Mouse (Mus musculus) hindbrain, postnatal 0 days (tissue): ENCODE measurements around the gene Il27ra. TPM values are rescaled to one million over a fixed set of nuclear protein-coding genes. Genes with fewer than 3 reads are reported as not detected.
A peak's percentile ranks its signal among the peaks of the same experiment; 100 is the strongest.

Experiments
- ATAC-seq: fragments of 200-750 bp; cut with Nextera tagmentation; 2 replicates; pipeline ENCODE4 v1.8.0; 2017; ENCODE audit warnings: mild to moderate bottlenecking, moderate TSS enrichment, moderate library complexity
- DNase-seq: peaks from one replicate; pipeline ENCODE4 v3.0.0-alpha.2; 2015; ENCODE audit warnings: low spot score
- H3K27ac ChIP-seq: fragments of 300-500 bp; sonication (generic); 2 replicates; pipeline ENCODE4 v1.5.1; 2014; ENCODE audit warnings: mild to moderate bottlenecking
- H3K27me3 ChIP-seq: fragments of 300-500 bp; sonication (generic); 2 replicates; pipeline ENCODE4 v1.6.1; 2014; ENCODE audit warnings: low read length, mixed read lengths; ENCODE audit not compliant: insufficient read depth
- H3K36me3 ChIP-seq: fragments of 300-500 bp; sonication (generic); 2 replicates; pipeline ENCODE4 v1.6.1; 2014; ENCODE audit warnings: low read length, mixed read lengths; ENCODE audit not compliant: insufficient read depth
- H3K4me1 ChIP-seq: fragments of 300-500 bp; sonication (generic); 2 replicates; pipeline ENCODE4 v1.6.1; 2014; ENCODE audit warnings: antibody characterized with exemption, low read length, mixed read lengths; ENCODE audit not compliant: insufficient read depth
- H3K4me2 ChIP-seq: fragments of 300-500 bp; sonication (generic); 2 replicates; pipeline ENCODE4 v1.6.1; 2014; ENCODE audit warnings: low read depth, mild to moderate bottlenecking, low read length, moderate library complexity, mixed read lengths
- H3K4me3 ChIP-seq: fragments of 300-500 bp; sonication (generic); 2 replicates; pipeline ENCODE4 v1.5.1; 2014; ENCODE audit warnings: low read length
- H3K9ac ChIP-seq: fragments of 300-500 bp; sonication (generic); replicated peaks from 2 replicates; pipeline ENCODE4 v1.6.1; 2014; ENCODE audit warnings: mild to moderate bottlenecking, low read length, moderate library complexity, mixed read lengths
- H3K9me3 ChIP-seq: fragments of 300-500 bp; sonication (generic); 2 replicates; pipeline ENCODE4 v1.6.1; 2016; ENCODE audit warnings: low read length, mixed read lengths
- CTCF ChIP-seq: IDR thresholded peaks from 2 replicates; pipeline ENCODE4 v1.5.1; 2016; ENCODE audit warnings: antibody characterized with exemption, control low read depth, low read depth
- WGBS: fragments of 180-500 bp; shearing (Covaris S2); extraction: QIAGEN DNeasy Blood & Tissue Kit; methylation state at CpG from one replicate; pipeline ENCODE4 v1.1.7; 2014; 5-methylcytosine and 5-hydroxymethylcytosine counted together
- polyA plus RNA-seq: library from polyadenylated mRNA; unstranded; fragments of >200 nt; fragmentation: Nextera tagmentation; extraction: Ambion mirVana; gene quantifications from 2 replicates; pipeline ENCODE4 v1.2.1, GENCODE M21; 2015
- total RNA-seq: library from RNA; depleted of rRNA; stranded (reverse); fragments of >200 nt; gene quantifications from 2 replicates; pipeline ENCODE4 v1.2.3, GENCODE M21; 2014

The Il27ra gene
- total and polyA plus RNA-seq, 2 experiments from 2014 or later, result 0.29 to 0.47 TPM

DNA sequence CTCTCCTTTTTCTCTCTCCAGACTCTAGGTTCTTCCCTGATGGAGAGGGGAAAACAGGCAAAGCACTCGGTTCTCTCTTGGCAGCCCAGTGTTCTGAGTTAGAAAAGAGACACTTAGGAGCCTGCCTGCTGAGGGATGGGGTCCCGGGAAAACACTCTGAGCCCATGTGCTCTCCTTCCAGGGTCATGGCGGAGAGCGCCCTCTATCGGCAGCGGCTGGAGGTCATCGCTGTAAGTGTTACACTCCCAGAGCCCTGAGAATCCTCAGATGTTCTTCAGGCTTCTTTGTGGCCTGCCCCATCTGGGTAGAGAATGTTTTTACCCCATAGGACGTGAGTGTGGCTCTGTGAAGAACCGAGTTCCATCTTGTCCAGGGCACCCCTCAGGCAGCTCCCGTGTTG is 18.2 kb downstream of the Il27ra start:
- no peaks in the 10 kb centered on the region for H3K27me3 ChIP-seq
- no peak overlapping the region for H3K9ac ChIP-seq
- DNase-seq, result peak; percentile 54
- H3K9me3 ChIP-seq, result no peaks in the 10 kb centered on the region
- TF ChIP-seq CTCF, result peak; percentile 70
- no peak overlapping the region for H3K4me3 ChIP-seq
- WGBS, result 11% methylated on average over 10 of the region's 10 CpGs
- no peak for ATAC-seq
- H3K36me3 ChIP-seq, result no peaks in the 10 kb centered on the region
- H3K27ac ChIP-seq, result no peak overlapping the region
- H3K4me1 ChIP-seq, result peaks cover 7% of the 10 kb centered on the region; the same call in 1 of the 2 replicates
- H3K4me2 ChIP-seq, result no peak overlapping the region

DNA sequence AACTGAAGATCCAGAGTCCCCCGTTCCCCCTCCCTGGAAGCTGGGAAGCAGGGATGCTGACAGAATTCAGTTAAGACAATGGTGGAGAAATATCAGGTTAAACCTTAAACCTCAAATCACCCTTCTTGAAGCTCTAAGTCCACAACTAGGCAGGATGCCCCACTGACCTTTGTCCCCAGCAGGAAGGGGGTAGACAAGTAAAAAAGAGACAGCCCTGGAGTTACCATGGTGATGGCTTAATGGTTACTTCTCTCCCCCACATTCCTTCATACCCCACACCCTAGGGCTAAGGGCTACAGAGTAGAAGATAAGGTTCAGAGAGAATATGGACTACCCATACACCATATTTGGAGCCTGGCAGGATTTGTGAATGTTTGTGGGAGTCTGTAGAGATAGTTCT is 18.8 kb downstream of the Il27ra start:
- H3K4me2 ChIP-seq, result no peak overlapping the region
- TF ChIP-seq CTCF, result no peak
- no peak overlapping the region for H3K9ac ChIP-seq
- no peaks in the 10 kb centered on the region for H3K36me3 ChIP-seq
- H3K27me3 ChIP-seq, result no peaks in the 10 kb centered on the region
- H3K4me1 ChIP-seq, result peaks cover 7% of the 10 kb centered on the region; the same call in 1 of the 2 replicates
- WGBS, result 85% methylated on average over 1 of the region's 1 CpGs
- no peaks in the 10 kb centered on the region for H3K9me3 ChIP-seq
- no peak overlapping the region for H3K4me3 ChIP-seq
- no peak overlapping the region for H3K27ac ChIP-seq
- ATAC-seq (no peak), DNase-seq (no peak)

GRCm38 (mm10) chr8:84023085-84023484 is 19.3 kb downstream of the Il27ra start:
- Histone ChIP-seq H3K4me3 (no peak overlapping the region), H3K36me3 (no peaks in the 10 kb centered on the region), H3K9ac (no peak overlapping the region), H3K9me3 (no peaks in the 10 kb centered on the region), H3K4me1 (peaks cover 7% of the 10 kb centered on the region; the same call in 1 of the 2 replicates), H3K4me2 (no peak overlapping the region), H3K27ac (no peak overlapping the region), H3K27me3 (no peaks in the 10 kb centered on the region)
- ATAC-seq (no peak), DNase-seq (no peak)
- 59% methylated on average over 5 of the region's 5 CpGs for WGBS
- TF ChIP-seq CTCF, result no peak

DNA sequence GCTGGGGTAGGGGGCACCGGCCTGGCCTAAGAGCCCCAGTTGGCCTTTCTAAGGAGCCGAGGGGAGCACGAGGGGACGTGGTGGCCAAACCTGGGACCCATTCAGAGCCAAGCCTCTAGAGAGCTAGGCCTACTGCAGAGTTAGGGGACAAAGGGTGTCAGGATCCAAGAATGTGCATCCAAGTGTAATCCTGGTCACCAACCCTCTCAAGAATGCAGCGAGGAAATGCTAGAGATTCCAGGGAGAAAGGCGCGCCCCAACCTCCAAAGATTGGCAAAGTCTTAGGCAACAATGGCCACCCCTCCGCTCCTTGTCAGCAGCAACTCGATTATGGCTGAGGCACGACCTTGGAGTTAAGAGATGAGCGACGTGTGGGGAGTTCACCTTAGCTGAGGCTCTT is 20.8 kb downstream of the Il27ra start:
- H3K9me3 ChIP-seq, result no peaks in the 10 kb centered on the region
- H3K36me3 ChIP-seq, result no peaks in the 10 kb centered on the region
- no peak for ATAC-seq
- H3K4me1 ChIP-seq, result peaks cover 7% of the 10 kb centered on the region; the same call in 1 of the 2 replicates
- H3K27ac ChIP-seq, result no peak overlapping the region
- H3K4me2 ChIP-seq, result no peak overlapping the region
- TF ChIP-seq CTCF, result no peak
- H3K4me3 ChIP-seq, result no peak overlapping the region
- H3K27me3 ChIP-seq, result no peaks in the 10 kb centered on the region
- no peak overlapping the region for H3K9ac ChIP-seq
- WGBS, result 50% methylated on average over 12 of the region's 12 CpGs
- DNase-seq, result no peak

- H3K4me2 ChIP-seq, result no peak within 1 kb of the TSS
- TF ChIP-seq CTCF, result no peak
- WGBS, result 8% methylated on average over 17 of the region's 18 CpGs
Observed at GRCm38 (mm10) chr8:84021096-84021495, 21.3 kb downstream of the Il27ra start, which contains the start of gene Palm3. Gene Palm3, plus strand, starts transcription at chr8:84021471.

DNA sequence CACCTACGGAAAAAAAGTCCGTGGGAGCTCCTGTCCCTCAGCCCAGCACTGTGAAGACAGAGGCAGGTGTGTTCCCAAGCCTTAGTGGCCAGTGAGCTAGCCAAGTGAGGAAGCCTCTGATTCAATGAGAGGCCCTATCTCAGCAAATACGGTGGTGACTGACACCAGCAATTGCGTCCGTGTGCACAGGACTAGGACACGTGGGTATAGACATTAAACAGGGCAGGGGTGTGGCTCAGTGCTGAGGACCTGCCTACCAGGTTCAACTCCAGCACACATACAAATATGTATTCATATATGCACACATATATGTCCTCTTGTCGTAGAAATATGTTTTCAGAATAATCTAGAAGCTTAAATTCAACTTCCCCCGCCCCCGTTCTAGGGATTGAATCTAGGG is 22.7 kb downstream of the Il27ra start:
- no peak for TF ChIP-seq CTCF
- no peaks in the 10 kb centered on the region for H3K9me3 ChIP-seq
- H3K9ac ChIP-seq, result no peak overlapping the region
- DNase-seq (no peak), ATAC-seq (no peak)
- no peak overlapping the region for H3K27ac ChIP-seq
- 85% methylated on average over 9 of the region's 9 CpGs for WGBS
- no peak overlapping the region for H3K4me3 ChIP-seq
- H3K4me2 ChIP-seq, result no peak overlapping the region
- H3K36me3 ChIP-seq, result no peaks in the 10 kb centered on the region
- no peaks in the 10 kb centered on the region for H3K27me3 ChIP-seq
- no peaks in the 10 kb centered on the region for H3K4me1 ChIP-seq

More at GRCm38 (mm10) chr8:84021096-84021495, 21.3 kb downstream of the Il27ra start, which contains the start of gene Palm3:
- DNase-seq, result no peak
- Histone ChIP-seq H3K4me3 (no peak within 1 kb of the TSS), H3K9ac (no peak within 1 kb of the TSS), H3K27ac (no peak within 1 kb of the TSS), H3K4me1 (peaks cover 4% of the 10 kb centered on the region; the same call in 1 of the 2 replicates), H3K9me3 (no peaks in the 10 kb centered on the region), H3K27me3 (no peaks in the 10 kb centered on the region), H3K36me3 (no peaks in the 10 kb centered on the region)
- no peak for ATAC-seq

DNA sequence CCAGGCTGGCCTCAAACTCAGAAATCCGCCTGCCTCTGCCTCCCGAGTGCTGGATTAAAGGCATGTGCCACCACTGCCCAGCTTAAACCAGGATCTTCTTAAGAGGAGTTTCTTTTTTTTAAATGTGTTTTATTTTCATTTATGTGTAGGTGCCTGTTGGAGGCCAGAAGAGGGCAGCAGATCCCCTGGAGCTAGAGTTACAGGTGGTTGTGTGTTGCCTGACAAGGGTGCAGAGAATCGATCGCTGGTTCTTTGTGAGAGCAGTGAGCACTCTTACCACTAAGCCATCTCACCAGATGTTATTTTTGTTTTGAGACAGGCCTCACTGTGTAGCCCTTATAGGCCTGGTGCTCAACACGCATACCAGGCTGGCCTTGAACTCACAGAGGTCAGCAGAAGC is 26.6 kb downstream of the Il27ra start:
- Histone ChIP-seq H3K9ac (no peak overlapping the region), H3K27me3 (peaks cover 17% of the 10 kb centered on the region), H3K4me3 (no peak overlapping the region), H3K4me2 (no peak overlapping the region), H3K36me3 (no peaks in the 10 kb centered on the region), H3K4me1 (peaks cover 14% of the 10 kb centered on the region), H3K9me3 (no peaks in the 10 kb centered on the region), H3K27ac (no peak overlapping the region)
- TF ChIP-seq CTCF, result no peak
- 96% methylated on average over 5 of the region's 5 CpGs for WGBS
- DNase-seq (no peak), ATAC-seq (no peak)
